Mouse (Mus musculus) liver, embryonic 18 days (tissue): ENCODE results near the gene Mapkapk5. TPM values are rescaled to one million over a fixed set of nuclear protein-coding genes. Genes with fewer than 3 reads are reported as not detected.

Experiments
- polyA plus RNA-seq: library from polyadenylated mRNA; depleted of rRNA; stranded (reverse); fragments of >200 nt; gene quantifications from 2 replicates; pipeline ENCODE4 v1.2.3, GENCODE M21; 2012; rRNA removed

Gene Mapkapk5
- polyA plus RNA-seq, result 34.5 and 39.0 TPM in 2 replicates

GRCm38 (mm10) chr5:121545793-121546529, at the start of gene Mapkapk5:
Mapkapk5 (minus strand) TSS chr5:121545905.

GRCm38 (mm10) chr5:121593451-121594401, 48.0 kb upstream of the Mapkapk5 start, which contains the start of gene Aldh2:
Aldh2 (minus strand) TSS chr5:121593824.

GRCm38 (mm10) chr5:121544910-121545792, 554 bp downstream of the Mapkapk5 start, which contains the start of the genes Adam1a and Gm42878:
Adam1a (minus strand) TSS chr5:121545482.
Gm42878 (minus strand) TSS chr5:121545482.

GRCm38 (mm10) chr5:121503231-121503630, 42.5 kb downstream of the Mapkapk5 start, which contains the start of gene Adam1b:
Adam1b (minus strand) TSS chr5:121503435.

Other genes starting within 250 kb of the Mapkapk5 start
- 36.8 and 38.5 TPM in 2 replicates for gene Trafd1, start 160.3 kb downstream of the Mapkapk5 start, polyA plus RNA-seq
- gene Naa25, start 148.0 kb downstream of the Mapkapk5 start, polyA plus RNA-seq, result 7.0 and 7.6 TPM in 2 replicates
- 0.93 and 0.95 TPM in 2 replicates for gene Tmem116, start 94.0 kb downstream of the Mapkapk5 start, polyA plus RNA-seq
- 57.0 and 61.3 TPM in 2 replicates for gene Erp29, start 93.4 kb downstream of the Mapkapk5 start, polyA plus RNA-seq
- gene Adam1b, start 42.5 kb downstream of the Mapkapk5 start, polyA plus RNA-seq, result 0.01 TPM in 1 of 2 replicates, not detected in the other
- gene Adam1a, start 423 bp downstream of the Mapkapk5 start, polyA plus RNA-seq, result 1.1 and 1.4 TPM in 2 replicates
- 0.03 and 0.04 TPM in 2 replicates for gene Gm42878, start 423 bp downstream of the Mapkapk5 start, polyA plus RNA-seq
- gene Aldh2, start 47.9 kb upstream of the Mapkapk5 start, polyA plus RNA-seq, result 424 and 534 TPM in 2 replicates
- 2.6 and 3.0 TPM in 2 replicates for gene Acad12, start 73.0 kb upstream of the Mapkapk5 start, polyA plus RNA-seq
- gene Acad10, start 114.6 kb upstream of the Mapkapk5 start, polyA plus RNA-seq, result 4.6 and 4.7 TPM in 2 replicates
- gene Brap, start 114.7 kb upstream of the Mapkapk5 start, polyA plus RNA-seq, result 16.7 and 18.9 TPM in 2 replicates
- 21.4 and 27.8 TPM in 2 replicates for gene Atxn2, start 165.4 kb upstream of the Mapkapk5 start, polyA plus RNA-seq